Comparison of ENCODE assay signal across 13 mouse cellular contexts in the genomic region with DNA sequence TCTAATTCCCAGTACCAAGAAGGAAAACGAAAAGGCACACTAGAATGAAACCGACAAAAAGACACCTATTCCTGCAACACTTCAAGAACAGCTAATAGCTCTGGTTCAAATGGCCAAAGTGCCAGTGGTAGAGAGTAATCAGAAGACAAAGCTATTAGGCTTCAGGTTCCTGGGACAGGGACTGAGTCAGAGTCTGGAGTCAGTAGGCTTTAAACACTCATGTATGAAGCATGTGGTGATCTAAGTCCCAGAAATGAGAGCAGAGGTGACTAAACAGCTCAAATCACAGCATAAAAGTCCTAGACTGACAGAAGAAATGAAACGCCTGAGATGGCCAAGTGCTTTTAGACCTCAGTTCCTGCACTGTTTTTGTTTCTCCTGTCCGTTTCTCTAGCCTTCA.
"Had no signal": no experiment of that assay in that cellular context is flagged by ENCODE, and none has a peak within 500 bp of the region (broad histone marks: within the 10 kb centered on the region; RNA-seq: fewer than 3 reads in every experiment).

No protein-coding gene starts in this region.

- DNase-seq: gastrocnemius, postnatal 14 days; gastrocnemius, postnatal 36 days; heart, adult 11 months; heart, adult 2 months; heart, postnatal 14 days; heart, postnatal 36 days; kidney, adult 18-20 months; kidney, adult 8-10 months; kidney, postnatal 10 days; kidney, postnatal 25 days; kidney, postnatal 4 days; liver; liver, embryonic 13.5 days had no signal
